Mouse (Mus musculus) activated CD4-positive, CD25-positive, alpha-beta regulatory T cell, adult 4 months (primary cell): Measurements from ENCODE around the gene Fhod1. TPM values are rescaled to one million over a fixed set of nuclear protein-coding genes. Genes with fewer than 3 reads are reported as not detected.

Experiments used
- ATAC-seq: one replicate; pipeline ENCODE4 v1.8.0; 2017
- polyA plus RNA-seq, 2 experiments: library from polyadenylated mRNA; unstranded; fragments of 100-300 nt; shearing (Covaris generic); gene quantifications; one replicate each; pipeline ENCODE4 v1.2.1; 2017

The Fhod1 gene
- polyA plus RNA-seq, 2 experiments from 2014 or later = 2.9 to 3.1 TPM

DNA sequence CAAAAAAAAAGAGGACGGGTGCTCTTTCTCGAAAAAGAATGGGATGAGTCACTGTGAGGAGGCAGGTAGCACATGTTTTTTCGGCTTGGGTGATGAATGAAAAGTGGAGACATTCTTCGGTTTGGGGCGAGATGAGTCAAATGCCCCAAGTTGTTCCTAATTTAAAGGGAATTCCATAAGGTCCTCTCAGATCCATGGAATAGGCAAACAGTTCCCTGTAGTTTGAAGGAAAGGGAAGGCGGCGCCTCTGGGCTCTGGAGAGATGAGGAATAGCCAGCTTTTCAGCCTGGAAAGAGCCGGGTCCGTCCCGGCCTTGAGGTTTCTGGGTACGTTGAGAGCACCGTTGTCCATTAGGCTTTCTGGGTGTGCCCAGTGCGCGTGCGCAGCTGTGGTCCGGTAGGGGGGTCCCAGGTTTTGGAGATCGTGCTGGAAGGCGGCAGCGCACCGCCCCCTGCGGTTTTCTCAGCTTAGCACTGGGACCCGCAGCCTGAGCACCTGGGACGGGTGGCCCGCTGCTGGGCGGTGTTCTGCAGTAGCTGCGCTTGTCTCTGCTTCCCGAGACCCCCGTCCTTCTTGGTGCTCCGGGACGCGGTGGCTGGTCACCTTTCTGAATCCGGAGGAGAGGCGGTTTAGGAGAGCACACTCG lies 820 bp upstream of the Fhod1 start, which contains the start of gene Slc9a5:
Gene Slc9a5, plus strand, starts transcription at position 394 of the 646 bp plus-strand sequence.
- ATAC-seq = peak; percentile 3

DNA sequence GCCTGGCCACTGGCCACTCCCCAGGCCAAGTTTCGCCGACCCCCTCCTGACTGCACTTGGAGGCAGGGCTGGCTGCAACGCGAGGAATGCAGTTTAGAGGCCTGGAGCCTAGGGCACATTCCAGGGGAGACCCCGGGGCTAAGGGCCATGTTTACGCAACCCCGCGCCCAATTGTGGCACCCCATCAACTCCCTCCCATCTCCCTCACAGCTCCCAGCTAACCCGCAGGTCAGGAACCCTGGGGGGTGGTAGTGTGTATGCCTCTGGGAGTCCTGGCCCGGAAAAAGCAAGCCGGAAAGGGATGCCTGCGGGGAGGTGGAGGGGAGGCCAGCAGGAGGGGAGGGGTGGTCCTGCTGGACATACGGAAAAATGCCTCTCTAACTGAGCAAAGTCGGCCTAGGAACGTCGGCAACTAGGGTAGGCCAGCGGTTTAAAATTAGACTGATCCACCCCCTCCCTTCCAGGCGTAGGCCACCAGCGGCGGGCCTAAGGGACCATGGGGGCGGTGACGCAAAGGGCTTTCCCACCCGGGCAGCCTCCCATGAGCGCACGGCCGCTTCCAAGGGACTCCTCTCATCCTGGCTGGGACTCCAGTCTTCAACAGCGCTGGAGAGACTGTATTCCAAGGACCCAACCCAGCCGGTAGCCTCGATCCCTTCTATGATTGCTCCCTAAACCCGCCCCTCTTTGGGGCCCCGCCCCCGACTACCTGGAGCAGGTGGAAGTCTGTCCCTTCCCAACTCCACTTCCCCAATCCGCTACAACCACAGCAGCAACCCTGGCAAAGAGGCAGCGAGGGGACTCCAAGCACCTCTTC lies 934 bp downstream of the Fhod1 start:
- ATAC-seq = no peak

DNA sequence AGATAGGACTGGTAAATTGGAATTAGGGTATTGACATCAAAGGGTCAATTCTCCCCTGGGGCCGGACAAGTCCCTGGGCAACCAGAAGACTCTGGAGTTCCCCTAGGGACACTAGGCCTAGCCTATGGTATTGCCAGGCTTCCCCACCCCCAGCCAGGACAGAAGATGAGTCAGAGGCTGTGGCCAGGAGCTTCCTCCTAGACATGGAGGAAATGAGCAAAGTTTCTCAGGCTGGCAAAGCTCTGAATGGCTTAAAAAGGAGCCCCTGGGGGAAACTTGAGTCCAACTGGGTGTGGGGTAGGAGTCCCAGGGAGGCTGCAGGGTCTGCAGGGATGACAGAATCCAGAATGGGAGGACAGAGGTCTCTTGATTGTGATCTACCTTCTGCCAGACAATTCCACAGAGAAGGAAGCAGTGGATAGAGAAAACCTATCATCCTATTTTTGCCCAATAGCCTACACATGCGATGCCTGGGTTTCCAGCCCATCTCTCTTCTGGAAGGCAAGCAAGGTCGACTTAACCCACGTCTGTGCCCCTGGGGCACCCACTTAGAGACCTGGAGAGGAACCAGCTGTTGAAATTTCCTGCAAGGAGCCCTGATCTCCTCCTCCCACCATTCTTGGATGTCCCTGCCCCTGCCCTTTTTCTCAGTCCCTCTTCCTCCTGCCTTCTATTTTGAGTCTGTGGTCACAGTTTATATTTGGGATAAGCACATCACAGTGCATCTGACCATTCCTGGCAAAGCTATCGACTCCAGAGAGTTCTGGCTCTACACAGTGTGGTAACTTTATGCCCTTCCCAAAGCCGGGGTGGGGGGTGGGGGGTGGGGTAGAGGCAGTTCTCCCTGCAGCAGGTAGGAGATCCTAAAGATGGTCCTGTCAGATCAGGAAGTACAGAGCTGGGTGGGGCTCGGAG lies 2.4 kb downstream of the Fhod1 start:
- ATAC-seq = no peak

DNA sequence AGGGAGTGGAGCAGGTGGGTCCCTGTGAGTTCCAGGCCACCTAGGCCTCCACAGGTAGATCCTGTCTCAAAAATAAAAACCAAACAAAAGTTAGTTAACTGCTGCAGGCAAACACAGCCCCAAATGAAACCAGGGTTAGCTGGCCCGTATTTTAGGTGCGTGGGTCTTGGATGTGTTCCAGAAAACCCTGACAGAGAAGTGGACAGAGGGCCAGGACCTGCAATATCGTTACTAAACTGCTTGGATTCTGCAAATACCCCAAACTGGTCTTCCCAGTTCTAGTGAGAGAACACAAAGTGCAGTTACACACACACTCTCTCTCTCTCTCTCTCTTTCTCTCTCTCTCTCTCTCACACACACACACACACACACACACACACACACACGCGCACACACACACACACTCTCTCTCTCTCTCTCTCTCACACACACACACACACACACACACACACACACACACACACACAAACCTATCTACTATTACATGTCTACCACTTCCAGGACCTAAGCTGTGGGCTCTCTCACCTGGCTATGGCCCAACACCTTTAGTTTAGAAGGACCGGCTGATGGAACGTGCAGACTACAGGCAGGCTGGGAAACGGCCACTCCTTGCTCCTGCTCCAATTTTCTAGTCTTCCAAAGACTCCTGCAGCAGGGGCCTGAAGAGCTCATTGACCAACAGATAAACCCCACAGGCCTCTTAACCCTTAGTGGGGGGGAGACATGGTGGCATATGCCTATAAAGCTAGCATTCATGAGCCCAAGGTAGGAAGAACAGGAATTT lies 3.8 kb downstream of the Fhod1 start:
- ATAC-seq = no peak

DNA sequence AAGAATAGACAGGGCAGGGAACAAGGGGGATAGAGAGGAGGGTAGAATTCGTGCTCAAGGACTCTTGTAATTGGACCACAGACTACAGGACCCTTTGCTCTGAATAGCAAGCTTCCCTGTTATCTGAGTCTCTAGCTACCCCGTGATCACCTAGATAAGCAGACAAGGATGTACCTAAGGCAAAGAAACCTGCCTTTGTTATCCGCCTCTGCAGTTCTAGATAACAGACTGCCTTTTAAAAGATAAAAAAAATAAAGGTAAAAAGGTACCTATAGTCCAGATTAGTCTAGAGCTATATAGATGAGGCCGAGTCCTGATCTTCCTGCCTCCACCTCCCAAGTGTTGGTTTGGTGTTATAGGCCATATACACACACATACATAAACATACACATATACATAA lies 5.0 kb downstream of the Fhod1 start:
- no peak for ATAC-seq

DNA sequence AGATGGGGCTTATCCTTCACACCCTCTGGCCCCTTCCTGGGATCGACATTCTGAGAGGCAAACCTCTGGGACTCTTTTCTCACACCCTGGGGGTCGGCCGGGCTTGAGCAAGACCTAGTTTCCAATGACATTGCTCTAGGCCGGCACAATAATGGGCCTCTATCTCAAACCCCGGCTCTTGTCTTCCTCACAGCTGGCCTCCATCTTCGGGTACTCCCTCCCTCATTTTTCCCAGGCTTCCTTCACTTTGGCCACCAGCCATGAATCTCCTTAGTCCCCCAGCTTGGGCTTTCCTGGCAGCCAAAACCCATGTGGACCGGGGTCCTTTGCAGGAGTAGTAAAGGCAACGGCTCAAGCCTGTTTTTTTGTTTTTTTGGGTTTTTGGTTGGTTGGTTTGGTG lies 6.4 kb downstream of the Fhod1 start:
- ATAC-seq = no peak

DNA sequence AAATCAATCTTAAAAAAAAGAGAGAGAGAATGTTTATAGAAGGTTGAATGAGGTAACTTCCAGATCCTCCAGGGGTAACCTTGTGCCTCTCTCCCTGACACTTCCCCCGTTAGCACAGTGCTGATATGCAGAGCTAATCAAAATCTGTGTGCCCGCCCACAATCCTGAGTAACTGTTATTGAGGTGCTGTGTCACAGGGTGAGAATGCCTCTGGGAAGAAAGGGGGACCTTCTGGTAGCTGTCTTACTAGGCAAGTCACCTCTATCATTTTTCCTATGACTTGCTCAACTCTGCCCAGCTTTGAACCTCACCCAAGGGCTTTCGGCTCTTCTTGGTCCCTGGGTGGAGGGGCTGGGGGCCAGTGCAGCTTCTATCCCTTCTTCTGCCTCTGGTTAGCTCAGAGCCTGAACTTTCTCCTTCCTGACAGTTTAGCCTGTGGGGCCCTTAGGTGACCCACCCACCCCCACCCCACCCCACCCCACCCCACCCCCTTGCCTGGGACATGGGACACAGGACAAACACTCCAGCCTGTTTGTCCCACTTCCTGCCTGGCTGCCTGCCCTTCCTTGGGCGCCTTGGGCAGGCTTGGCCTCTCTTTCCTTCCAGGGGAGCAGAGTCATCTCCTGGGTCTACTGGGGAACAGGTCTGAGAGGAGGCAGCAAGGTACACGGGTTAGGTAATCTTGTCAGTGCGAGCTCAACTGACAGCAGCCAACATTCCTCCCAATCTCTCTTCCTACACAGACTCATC lies 7.7 kb downstream of the Fhod1 start:
- no peak for ATAC-seq

DNA sequence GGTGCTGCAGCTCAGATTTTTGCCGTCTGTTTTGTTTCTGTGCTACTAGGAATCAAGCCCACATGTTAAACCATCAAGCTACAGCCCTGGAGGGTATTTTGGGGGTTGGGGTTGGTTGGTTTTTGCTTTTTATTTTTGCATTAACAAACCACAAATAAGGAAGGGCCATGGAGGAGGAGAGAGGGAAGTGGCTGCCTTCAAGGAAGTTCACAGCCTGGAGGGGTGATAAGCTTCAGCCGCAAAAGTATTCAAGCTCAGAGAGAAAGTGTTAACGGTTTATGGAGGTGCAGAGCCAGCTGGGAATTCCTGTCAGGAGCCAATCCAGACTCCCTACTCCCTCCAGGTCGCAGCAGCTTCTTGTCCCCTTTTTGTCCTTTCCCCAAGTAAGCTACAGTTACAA lies 8.8 kb downstream of the Fhod1 start:
- no peak for ATAC-seq

DNA sequence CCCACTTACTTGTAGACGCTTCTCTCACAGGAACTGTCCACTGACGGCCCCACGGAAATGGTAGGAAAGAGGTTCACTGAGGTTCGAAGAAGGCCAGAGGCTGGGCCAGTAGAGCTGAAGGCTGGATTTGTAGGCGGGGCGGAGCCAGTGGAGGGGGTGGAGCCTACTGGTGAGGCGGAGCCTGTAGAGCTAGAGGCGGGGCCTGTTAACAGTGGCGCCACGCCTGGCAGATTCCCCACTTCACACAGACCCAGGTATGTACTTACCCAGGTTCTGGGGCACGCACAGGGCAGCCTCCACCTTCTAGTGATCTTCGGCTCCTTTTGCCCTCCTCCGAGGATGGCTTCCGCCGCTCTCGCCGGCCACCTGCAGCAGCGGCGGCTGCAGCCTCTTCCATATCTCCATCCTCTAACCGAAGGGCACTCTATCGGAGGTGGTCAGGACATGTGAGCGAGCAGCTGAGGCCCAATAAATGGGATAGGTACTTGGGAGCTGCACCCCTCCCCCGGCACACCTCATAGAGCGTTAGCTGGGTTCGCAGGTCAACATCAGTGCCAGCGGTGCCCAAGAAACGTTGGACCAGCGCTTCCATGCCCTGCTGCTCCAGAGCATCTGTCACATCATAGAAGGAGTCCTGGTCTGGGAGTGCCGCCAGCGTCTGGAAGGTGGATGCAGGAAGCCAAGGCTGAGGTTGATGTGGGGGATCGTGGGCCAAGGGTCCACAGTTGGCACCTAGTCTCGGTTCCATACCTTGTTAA lies 11.2 kb downstream of the Fhod1 start:
- ATAC-seq = no peak

DNA sequence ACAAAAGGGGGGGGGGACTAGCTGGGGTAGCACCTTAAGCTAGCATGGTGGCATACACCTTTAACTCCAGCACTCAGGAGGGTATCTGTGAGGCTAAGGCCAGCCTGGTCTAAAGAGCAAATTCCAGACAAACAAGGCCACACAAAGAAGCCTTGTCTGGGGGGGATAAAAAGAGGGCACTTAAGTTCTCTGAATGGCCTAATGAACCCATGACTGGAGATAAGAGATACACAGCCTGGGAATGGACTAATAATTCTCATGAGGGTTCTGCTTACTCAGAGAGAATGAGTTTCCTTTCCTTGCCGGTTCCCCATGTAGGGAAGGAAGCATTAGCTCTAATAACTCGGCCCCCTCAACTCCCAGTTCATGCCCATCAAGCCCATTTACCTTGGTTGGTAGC lies 15.2 kb downstream of the Fhod1 start:
- ATAC-seq = no peak

DNA sequence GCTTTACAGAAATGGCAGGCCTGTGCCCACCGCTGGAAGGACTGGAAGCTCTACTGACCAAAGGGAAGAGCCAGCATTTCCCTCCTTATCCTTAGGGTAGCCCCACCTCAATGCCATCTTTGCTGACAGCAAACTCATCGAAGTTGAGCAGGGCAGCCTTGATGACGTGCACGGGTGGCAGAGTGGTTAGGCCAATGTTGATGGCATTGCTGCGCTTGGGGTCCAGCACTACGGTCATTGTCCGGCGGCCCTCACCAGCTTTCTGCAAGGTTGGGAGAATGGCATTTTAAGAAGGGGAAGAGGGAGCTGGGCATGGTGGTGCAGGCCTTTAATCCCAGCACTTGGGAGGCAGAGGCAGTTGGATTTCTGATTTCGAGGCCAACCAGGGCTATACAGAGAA lies 15.8 kb downstream of the Fhod1 start:
- ATAC-seq = no peak

DNA sequence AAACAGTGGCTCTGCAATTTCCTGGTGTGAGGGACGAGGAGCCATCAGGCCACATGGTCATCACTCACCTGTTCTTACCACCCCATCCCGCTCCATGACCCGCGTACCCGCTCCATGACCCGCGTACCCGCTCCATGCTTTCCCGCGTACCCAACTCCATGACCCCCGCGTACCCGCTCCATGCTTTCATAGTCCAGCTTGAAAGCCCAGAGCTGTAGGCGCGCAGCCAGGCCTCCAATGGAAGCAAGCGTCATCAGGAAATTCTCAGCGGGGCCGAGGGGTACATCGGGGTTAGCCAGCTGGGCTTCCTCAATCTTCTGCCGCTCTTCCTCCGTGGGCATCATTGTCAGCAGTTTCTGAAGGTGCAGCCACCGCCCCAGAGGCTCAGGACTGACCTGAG lies 16.3 kb downstream of the Fhod1 start:
- no peak for ATAC-seq

DNA sequence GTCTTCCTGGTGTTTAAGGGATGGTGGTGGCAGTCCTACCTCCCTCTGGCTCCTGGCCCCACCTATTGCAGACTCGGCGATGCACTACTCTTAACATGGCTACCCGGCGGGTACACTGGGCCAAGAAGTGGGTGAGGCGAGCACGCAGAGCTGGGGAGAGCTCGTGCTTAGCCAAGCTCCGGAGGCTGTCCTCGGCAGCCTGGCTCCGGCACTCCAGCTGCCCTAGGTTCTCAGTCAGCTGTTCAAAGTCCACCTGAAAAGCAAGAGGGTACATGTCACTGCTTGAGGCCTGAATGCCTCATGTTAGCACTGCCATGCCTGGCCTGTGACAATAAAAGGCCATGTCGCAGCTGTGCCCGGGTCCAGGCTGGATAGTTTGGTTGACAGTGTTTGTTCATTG lies 17.4 kb downstream of the Fhod1 start:
- no peak for ATAC-seq

DNA sequence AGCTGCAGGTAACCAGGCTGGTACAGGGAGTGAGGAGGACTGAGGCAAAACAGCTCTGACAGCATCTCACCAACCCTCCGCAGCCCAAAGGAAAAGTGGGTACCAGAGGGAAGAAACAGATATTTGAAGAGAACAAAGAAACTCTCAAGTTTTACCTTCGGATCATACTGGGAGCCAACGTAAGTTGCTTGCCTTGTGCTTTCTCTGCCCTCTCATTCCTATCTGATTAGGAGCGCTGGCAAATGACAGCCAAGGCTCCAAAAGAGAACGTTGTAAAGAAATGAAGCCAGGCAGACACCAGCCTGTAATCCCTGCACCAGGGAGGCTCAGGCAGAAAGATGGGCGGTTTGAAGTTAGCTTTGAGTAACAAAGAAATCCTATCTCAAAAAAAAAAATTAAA lies 20.8 kb downstream of the Fhod1 start:
- ATAC-seq = no peak

DNA sequence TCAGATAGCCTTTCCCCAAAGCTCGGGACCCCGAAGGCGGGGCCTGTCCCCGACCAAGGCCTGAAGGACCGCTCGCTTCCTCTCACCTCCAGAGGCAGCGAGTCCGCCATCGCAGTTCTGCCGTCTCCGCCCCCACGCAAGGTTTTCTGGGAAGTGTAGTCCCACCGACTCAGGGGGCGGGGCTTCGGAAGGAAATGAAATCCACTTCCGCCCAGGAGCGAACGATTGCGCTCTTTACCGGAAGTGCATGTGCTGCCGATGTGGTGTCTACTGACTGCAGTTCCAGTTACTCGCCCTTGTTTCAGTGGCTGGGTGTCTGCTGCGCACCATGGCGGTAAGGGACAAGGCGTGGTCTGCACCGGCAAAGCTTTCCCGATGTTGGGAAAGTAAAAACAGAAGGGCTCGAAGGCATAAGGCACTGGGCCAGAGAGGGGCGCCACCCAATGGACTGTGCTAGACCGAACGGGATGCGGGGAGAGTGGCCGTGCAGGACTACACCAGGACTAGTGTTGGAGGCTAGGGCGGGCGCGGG lies 21.5 kb downstream of the Fhod1 start, which contains the start of the genes Lrrc29 and Tmem208:
Gene Lrrc29, minus strand, starts transcription at position 138 of the 532 bp plus-strand sequence.
Gene Tmem208, plus strand, starts transcription at position 214 of the 532 bp plus-strand sequence.
- ATAC-seq = peak; percentile 95

DNA sequence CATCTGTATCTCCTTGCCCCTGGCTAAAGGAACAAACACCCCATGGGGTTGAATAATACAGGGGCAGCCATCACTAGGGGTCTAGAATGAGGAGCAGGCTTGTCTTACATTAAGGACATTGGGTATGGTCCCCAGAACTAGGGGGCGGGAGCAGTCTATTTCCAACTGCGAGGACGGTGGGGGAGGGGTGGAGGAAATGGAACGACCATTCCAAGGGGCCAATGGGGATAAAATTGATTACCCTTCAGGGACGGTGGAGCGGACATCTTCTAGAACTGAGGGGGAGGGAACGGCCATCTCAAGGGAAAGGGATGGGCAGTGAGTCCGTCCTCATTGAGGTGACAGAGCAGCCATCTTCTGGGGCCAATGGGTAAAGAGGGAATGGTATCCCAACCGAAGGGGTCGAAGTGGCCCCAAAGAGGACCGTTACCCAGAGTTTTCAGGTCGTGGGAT lies 22.1 kb downstream of the Fhod1 start:
- no peak for ATAC-seq

DNA sequence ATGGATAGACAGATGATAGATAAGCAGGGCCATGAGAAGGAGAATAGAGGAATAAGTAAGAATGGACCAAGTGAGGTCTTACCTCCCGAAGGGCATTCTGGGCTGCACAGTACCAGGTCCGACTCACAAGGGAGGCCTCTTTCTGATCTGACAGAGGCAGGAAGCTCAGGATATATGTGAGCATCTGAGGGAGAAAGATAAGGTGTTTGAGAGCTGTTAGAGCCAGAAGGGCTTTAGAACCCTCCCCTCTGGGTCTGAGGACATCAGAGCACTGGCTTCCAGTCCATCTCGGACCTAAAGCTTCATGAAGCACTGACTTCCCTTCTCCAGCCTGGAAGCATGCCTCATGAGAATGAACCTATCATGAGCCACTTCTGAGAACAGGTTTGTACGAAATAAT lies 24.6 kb downstream of the Fhod1 start:
- ATAC-seq = no peak

DNA sequence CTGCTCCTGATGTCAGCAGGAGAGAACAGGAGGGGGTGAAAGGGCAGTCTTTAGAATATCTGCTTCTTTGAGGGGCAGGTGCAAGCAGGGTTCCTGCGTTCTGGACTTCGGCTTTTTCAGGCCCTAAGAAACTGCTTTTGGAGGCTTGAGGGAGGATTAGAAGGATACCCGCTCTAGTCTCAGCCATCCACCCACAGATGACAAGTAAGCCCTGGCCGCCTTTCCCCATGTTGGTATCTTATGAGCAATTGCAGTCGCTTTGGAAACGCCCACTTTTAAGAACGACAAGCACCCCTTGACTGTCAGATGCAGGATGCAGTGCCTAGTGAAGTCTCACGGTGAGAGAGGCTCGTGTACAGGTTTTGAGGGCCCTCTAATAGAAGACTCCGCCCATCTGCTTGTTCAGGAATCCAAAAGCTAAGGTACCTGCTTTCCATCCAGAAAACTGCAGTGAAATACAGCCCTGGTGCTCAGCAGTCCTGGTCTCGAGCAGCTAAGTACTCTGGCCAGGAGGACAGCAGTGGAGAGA lies 29.0 kb downstream of the Fhod1 start:
- ATAC-seq = no peak

DNA sequence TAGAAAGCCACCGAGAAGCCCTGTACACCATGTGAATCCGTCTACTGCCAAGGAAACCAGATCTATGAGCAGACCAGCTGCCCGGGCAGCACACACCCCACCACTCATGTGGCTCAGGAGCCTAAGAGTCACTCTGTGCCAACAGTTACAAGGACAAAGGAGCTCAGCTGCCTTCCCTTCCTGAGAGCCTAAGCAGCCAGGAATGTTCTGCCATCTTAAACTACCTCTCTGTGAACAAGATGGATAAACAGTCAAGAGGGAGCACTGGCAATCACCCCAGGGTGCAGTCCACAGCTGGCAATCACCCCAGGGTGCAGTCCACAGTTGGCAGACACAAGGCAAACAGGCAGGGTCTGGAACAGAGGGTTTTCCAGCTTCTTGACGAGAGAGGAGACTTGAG lies 29.8 kb downstream of the Fhod1 start:
- ATAC-seq = no peak
